Mouse (Mus musculus): Measurements from ENCODE around the gene Cpn2. TPM values are rescaled to one million over a fixed set of nuclear protein-coding genes. Genes with fewer than 3 reads are reported as not detected.
A peak's percentile ranks its signal among the peaks of the same experiment; 100 is the strongest.

Gene Cpn2
- polyA plus RNA-seq, 1 experiment from 2014 or later: 0.09 TPM

DNA sequence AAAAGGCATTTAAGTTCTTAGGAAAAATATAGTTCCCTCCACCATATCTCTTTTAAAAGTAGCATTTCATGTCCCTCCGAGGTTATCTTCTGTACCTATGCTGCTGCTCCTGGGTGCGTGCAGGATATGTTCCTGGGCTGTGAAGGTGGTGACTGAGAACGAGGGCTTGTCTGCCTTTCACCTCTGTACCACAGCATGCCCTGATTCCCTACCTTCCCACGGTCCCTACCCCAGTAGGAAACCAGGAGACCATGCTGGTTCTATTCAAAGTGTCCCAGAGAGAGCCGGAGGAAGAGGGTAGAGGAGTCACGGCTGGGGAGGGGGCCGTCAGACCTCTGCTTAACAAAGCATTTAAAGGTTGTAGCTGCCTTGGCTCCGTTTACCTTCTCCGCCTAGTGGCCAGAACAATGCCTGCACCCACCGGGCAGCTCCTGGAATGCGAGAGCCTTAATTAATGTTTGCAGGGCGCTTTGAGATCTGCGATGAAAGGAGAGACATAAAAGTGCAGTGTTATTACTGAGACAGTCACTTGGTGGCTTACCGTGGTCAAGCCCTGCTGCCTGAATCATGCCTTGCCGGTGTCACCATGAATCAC, 16.5 kb upstream of the Cpn2 start:
- Histone ChIP-seq H3K4me3 (ENCODE audit: low read depth, low read length) (peak overlapping the region; percentile 14), H3K36me3 (ENCODE audit: control insufficient read depth, insufficient read depth) (no peaks in the 10 kb centered on the region), H3K4me1 (replicated peaks; ENCODE audit: control insufficient read depth, insufficient read depth, low read length) (peaks cover 3% of the 10 kb centered on the region; the same call in 1 of the 2 replicates), H3K27ac (ENCODE audit: low read depth, low read length) (no peak overlapping the region), H3K27me3 (replicated peaks; ENCODE audit: control insufficient read depth, insufficient read depth, low read length) (peaks cover 20% of the 10 kb centered on the region), H3K9ac (ENCODE audit: low read depth, low read length) (no peak overlapping the region), H3K4me2 (replicated peaks; ENCODE audit: low read depth) (peak overlapping the region; percentile 48), H3K9me3 (ENCODE audit: control insufficient read depth) (no peaks in the 10 kb centered on the region)
- TF ChIP-seq CTCF (IDR thresholded peaks at IDR 0.05; ENCODE audit: low read depth): peak; percentile 88
- 1% methylated on average over 15 of the region's 15 CpGs for WGBS
- ATAC-seq: no peak

DNA sequence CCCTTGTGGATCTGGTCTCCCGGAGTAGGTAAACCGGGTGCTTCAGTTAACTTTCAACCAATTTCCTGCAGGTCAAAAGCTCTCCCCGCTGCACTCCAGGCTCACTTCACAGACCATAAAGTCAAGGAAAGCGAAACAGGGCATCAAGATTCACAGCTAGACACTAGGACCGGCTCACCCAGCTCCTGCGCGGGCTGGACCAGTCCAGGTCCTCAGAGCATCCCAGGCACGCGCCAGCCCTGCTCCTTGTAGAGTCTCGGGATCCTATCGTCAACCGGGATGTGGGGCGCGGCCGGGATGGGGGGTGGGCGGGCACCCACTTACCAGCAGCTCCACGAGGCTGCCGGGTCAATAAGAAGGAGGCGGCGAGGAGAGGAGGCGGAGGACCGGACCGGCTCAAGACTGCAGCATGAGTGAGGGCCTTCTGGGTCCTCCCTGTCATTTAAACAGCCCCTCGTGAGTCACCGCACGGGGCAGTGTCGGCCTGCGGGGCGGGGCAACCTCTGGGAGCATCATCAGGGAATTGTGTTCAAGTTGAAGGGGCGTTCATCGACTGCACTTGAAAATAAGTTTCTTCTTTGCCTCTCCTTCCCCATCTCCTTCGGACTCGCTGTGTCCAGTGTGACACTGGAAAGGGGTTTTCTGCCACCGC, 15.7 kb upstream of the Cpn2 start, which contains the start of gene Lrrc15:
Gene Lrrc15, minus strand, starts transcription at position 413 of the 652 bp plus-strand sequence.
- Histone ChIP-seq H3K27me3 (replicated peaks; ENCODE audit: control insufficient read depth, insufficient read depth, low read length) (peaks cover 20% of the 10 kb centered on the region), H3K9me3 (ENCODE audit: control insufficient read depth) (no peaks in the 10 kb centered on the region), H3K27ac (ENCODE audit: low read depth, low read length) (no peak within 1 kb of the TSS), H3K9ac (ENCODE audit: low read depth, low read length) (no peak within 1 kb of the TSS), H3K4me1 (replicated peaks; ENCODE audit: control insufficient read depth, insufficient read depth, low read length) (peaks cover 3% of the 10 kb centered on the region; the same call in 1 of the 2 replicates), H3K36me3 (ENCODE audit: control insufficient read depth, insufficient read depth) (no peaks in the 10 kb centered on the region), H3K4me2 (replicated peaks; ENCODE audit: low read depth) (peak within 1 kb of the TSS; percentile 59), H3K4me3 (ENCODE audit: low read depth, low read length) (peak within 1 kb of the TSS; percentile 29)
- TF ChIP-seq CTCF (IDR thresholded peaks at IDR 0.05; ENCODE audit: low read depth): peak; percentile 55
- WGBS: 4% methylated on average over 34 of the region's 34 CpGs
- no peak for ATAC-seq

DNA sequence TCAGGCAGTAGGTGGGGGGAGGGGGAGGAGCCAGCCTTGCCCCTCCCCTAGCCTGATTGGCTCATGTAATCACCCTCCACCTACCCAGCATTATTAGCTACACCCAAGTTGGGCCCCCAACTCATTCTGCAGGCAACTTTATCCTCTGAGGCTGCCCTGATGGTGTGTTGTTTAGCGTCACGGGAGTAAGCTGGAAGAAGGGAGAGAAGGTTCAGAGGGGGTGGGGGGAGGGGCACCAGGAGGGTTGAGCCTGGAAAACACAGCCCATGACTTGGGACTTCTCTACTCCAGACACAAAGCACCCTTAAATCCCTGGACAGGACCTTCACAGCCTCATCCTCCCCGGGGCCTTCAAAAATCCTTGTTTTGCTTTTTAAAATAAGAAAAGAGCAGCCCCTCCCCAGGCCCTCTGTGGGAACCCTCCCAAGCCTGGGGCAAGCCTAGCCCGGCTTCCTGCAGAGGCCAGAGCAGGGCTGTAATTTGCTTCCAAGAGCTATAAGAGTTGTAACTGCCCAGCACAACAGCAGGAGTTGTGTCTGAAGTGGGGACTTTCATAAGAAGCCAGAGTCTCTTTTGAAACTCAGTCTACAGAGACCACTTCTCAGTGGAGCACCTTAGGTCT, 13.5 kb upstream of the Cpn2 start:
- no peak for ATAC-seq
- no peak for TF ChIP-seq CTCF (IDR thresholded peaks at IDR 0.05; ENCODE audit: low read depth)
- Histone ChIP-seq H3K27ac (ENCODE audit: low read depth, low read length) (no peak overlapping the region), H3K9me3 (ENCODE audit: control insufficient read depth) (no peaks in the 10 kb centered on the region), H3K4me2 (replicated peaks; ENCODE audit: low read depth) (no peak overlapping the region), H3K27me3 (replicated peaks; ENCODE audit: control insufficient read depth, insufficient read depth, low read length) (peaks cover 20% of the 10 kb centered on the region), H3K4me1 (replicated peaks; ENCODE audit: control insufficient read depth, insufficient read depth, low read length) (peaks cover 3% of the 10 kb centered on the region; the same call in 1 of the 2 replicates), H3K4me3 (ENCODE audit: low read depth, low read length) (no peak overlapping the region), H3K9ac (ENCODE audit: low read depth, low read length) (no peak overlapping the region), H3K36me3 (ENCODE audit: control insufficient read depth, insufficient read depth) (no peaks in the 10 kb centered on the region)
- WGBS: 31% methylated on average over 4 of the region's 4 CpGs

DNA sequence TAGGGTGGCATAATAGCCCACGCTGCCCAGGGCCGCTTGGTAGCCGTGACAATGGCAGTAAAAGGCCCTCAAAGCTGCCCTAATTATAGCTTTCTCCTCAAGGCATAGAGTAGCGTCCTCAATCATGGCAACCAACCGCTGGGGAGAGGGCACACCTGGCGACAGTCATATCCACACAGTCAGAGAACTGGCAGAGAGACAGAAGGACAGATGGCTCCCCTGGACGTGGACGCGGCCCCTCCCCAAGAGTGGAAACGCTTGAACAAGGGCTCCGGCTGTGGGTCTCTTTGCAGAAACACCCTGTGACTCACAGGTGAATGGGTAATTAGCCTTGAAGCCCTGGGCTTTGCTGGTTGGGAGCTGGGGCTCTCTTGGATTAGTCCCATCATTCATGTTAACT, 11.1 kb upstream of the Cpn2 start:
- Histone ChIP-seq H3K27ac (ENCODE audit: low read depth, low read length) (no peak overlapping the region), H3K4me3 (ENCODE audit: low read depth, low read length) (no peak overlapping the region), H3K9me3 (ENCODE audit: control insufficient read depth) (no peaks in the 10 kb centered on the region), H3K4me1 (replicated peaks; ENCODE audit: control insufficient read depth, insufficient read depth, low read length) (no peaks in the 10 kb centered on the region), H3K9ac (ENCODE audit: low read depth, low read length) (no peak overlapping the region), H3K4me2 (replicated peaks; ENCODE audit: low read depth) (no peak overlapping the region), H3K36me3 (ENCODE audit: control insufficient read depth, insufficient read depth) (no peaks in the 10 kb centered on the region), H3K27me3 (replicated peaks; ENCODE audit: control insufficient read depth, insufficient read depth, low read length) (peaks cover 11% of the 10 kb centered on the region; the same call in 1 of the 2 replicates)
- ATAC-seq: no peak
- whole genome bisulfite sequencing: 70% methylated on average over 11 of the region's 11 CpGs
- no peak for TF ChIP-seq CTCF (IDR thresholded peaks at IDR 0.05; ENCODE audit: low read depth)

DNA sequence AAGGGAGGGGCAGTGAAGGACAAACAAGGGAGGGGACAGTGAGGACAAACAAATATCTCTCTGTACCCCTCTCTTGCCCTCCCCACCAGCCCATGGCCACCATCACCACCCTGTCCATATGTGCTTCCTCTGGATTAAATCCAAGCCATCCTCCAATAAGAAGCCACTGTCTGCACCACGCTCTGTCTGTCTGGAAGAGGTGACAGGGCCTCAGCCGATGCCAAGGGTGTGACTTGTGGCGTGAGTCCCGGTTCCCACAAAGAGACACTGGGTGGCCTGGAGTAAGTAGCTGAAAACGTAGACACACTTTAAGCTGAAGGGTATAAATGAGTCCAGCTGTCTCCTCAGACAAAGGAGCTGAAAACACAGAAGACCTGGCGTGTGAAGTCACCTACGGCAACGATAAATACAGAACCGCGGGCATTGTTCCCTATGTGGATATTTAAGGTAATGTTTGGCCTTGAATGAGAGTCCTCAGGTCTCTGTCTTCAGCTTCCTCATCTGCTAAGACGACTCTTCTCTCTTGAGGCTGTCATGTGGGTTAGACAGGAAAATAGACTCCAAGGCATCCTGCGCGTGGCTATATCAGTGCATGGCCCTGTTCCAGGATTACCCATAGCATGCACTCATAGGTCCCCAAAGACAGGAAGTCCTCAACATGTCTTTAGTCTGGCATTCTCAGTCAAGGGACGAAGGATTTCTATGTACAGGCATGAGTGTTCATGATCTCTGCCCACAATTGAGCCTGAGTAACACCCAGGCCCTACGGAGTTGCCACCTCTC, 8.4 kb upstream of the Cpn2 start:
- Histone ChIP-seq H3K27me3 (replicated peaks; ENCODE audit: control insufficient read depth, insufficient read depth, low read length) (0 out of 2 replicates have a peak, but pooled peaks cover 4% of the 10 kb centered on the region), H3K9me3 (ENCODE audit: control insufficient read depth) (no peaks in the 10 kb centered on the region), H3K36me3 (ENCODE audit: control insufficient read depth, insufficient read depth) (no peaks in the 10 kb centered on the region), H3K27ac (ENCODE audit: low read depth, low read length) (no peak overlapping the region), H3K9ac (ENCODE audit: low read depth, low read length) (no peak overlapping the region), H3K4me2 (replicated peaks; ENCODE audit: low read depth) (no peak overlapping the region), H3K4me1 (replicated peaks; ENCODE audit: control insufficient read depth, insufficient read depth, low read length) (no peaks in the 10 kb centered on the region), H3K4me3 (ENCODE audit: low read depth, low read length) (no peak overlapping the region)
- WGBS: 74% methylated on average over 15 of the region's 15 CpGs
- ATAC-seq: no peak
- no peak for TF ChIP-seq CTCF (IDR thresholded peaks at IDR 0.05; ENCODE audit: low read depth)

DNA sequence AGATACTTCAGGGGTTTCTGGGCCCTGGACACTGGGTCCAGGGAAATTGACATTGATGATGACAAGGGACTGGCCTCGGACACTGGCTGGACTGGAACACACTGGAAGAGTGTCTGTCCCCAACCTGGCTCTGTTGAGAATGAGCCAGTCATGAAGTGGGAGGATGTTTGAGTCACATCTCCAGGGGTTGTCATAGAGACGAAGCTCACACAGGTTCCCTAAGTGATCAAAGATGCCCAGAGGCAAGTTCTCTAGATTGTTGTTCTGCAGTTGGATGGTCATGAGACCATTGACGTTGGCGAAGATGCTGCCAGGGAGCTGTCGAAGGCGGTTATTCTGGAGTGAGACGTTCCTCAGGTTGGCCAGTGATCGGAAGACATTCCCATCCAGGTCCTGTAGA, 5.8 kb upstream of the Cpn2 start:
- no peak overlapping the region for H3K4me2 ChIP-seq (replicated peaks; ENCODE audit: low read depth)
- no peak for TF ChIP-seq CTCF (IDR thresholded peaks at IDR 0.05; ENCODE audit: low read depth)
- no peaks in the 10 kb centered on the region for H3K9me3 ChIP-seq (ENCODE audit: control insufficient read depth)
- H3K27ac ChIP-seq (ENCODE audit: low read depth, low read length): no peak overlapping the region
- no peaks in the 10 kb centered on the region for H3K27me3 ChIP-seq (replicated peaks; ENCODE audit: control insufficient read depth, insufficient read depth, low read length)
- no peaks in the 10 kb centered on the region for H3K4me1 ChIP-seq (replicated peaks; ENCODE audit: control insufficient read depth, insufficient read depth, low read length)
- H3K9ac ChIP-seq (ENCODE audit: low read depth, low read length): no peak overlapping the region
- no peaks in the 10 kb centered on the region for H3K36me3 ChIP-seq (ENCODE audit: control insufficient read depth, insufficient read depth)
- no peak overlapping the region for H3K4me3 ChIP-seq (ENCODE audit: low read depth, low read length)
- 92% methylated on average over 8 of the region's 8 CpGs for WGBS
- no peak for ATAC-seq

Data from intestine, postnatal 0 days (tissue).